Mouse (Mus musculus): ENCODE results near the gene Krt222. TPM values are rescaled to one million over a fixed set of nuclear protein-coding genes. Genes with fewer than 3 reads are reported as not detected.

Gene Krt222
- total and polyA plus RNA-seq, 3 experiments: 0.05 TPM; not detected in 2

DNA sequence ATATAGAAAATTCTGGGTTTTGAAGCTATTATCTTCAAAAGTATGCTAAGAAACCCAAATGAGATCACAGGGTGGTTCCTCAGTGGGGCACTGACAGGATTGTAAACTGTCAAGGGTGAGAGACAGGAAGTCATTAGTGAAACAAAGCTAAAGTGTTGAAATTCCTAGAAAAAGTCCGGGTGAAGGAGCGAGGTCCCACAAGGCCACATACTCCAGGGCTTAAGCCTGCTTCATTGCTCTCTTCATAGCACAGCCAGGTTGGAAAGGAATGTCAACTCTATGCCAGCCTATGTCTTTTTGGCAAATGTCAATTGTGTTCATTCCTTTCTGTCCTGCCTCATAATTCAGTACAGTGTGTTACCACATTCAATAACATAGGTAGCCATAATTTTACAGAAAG, 36.4 kb downstream of the Krt222 start:
- no peak for DNase-seq (ENCODE audit: low spot score)
- peaks cover 16% of the 10 kb centered on the region for H3K4me1 ChIP-seq (ENCODE audit: insufficient read depth, low read depth, low read length)
- ATAC-seq (ENCODE audit: extremely low read depth, insufficient number of reproducible peaks, low FRiP score, poor library complexity, severe bottlenecking): no peak
- H3K27me3 ChIP-seq (ENCODE audit: insufficient read depth, low read length): no peaks in the 10 kb centered on the region
- TF ChIP-seq GATA2 (IDR thresholded peaks at IDR 0.05; ENCODE audit: borderline replicate concordance, low read depth, low read length) (no peak), GATA1 (IDR thresholded peaks at IDR 0.05; ENCODE audit: borderline replicate concordance, low read length) (no peak), CTCF (IDR thresholded peaks at IDR 0.05; ENCODE audit: low read depth, low read length) (no peak), POLR2AphosphoS5 (IDR thresholded peaks at IDR 0.05; ENCODE audit: insufficient replicate concordance, low read depth, low read length) (no peak), TAL1 (conservative IDR thresholded peaks at IDR 0.05; ENCODE audit: low read depth, low read length) (no peak)
- H3K36me3 ChIP-seq (replicated peaks): peaks cover 40% of the 10 kb centered on the region
- no peak overlapping the region for H3K4me3 ChIP-seq (ENCODE audit: low read depth, low read length)
- H3K9me3 ChIP-seq (replicated peaks): no peaks in the 10 kb centered on the region

DNA sequence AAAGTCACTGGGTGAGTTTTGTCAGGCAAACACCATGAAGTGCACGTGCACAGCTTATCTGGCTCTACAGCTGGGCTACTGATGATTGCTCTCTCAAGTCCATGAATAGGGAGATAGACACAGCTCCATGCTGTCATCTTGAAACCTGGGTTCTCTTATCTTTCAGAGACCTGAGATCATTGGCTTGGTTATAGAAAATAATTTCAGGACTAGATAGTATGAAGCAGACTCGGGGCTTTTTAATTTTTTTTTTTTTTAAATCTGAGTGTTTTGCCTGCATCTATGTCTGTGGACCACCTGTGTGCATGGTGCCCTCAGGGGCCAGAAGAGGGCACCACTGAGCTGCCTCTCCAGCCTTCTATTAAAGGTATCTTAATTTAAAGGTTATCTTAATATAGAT, 36.9 kb downstream of the Krt222 start:
- Histone ChIP-seq H3K9me3 (replicated peaks) (no peaks in the 10 kb centered on the region), H3K27me3 (ENCODE audit: insufficient read depth, low read length) (no peaks in the 10 kb centered on the region), H3K36me3 (replicated peaks) (peaks cover 35% of the 10 kb centered on the region), H3K4me1 (ENCODE audit: insufficient read depth, low read depth, low read length) (peaks cover 16% of the 10 kb centered on the region), H3K4me3 (ENCODE audit: low read depth, low read length) (no peak overlapping the region)
- peak; percentile 18 for DNase-seq (ENCODE audit: low spot score)
- ATAC-seq (ENCODE audit: extremely low read depth, insufficient number of reproducible peaks, low FRiP score, poor library complexity, severe bottlenecking): peak; percentile 75
- TF ChIP-seq GATA1 (IDR thresholded peaks at IDR 0.05; ENCODE audit: borderline replicate concordance, low read length) (no peak), TAL1 (conservative IDR thresholded peaks at IDR 0.05; ENCODE audit: low read depth, low read length) (peak; percentile 55)

DNA sequence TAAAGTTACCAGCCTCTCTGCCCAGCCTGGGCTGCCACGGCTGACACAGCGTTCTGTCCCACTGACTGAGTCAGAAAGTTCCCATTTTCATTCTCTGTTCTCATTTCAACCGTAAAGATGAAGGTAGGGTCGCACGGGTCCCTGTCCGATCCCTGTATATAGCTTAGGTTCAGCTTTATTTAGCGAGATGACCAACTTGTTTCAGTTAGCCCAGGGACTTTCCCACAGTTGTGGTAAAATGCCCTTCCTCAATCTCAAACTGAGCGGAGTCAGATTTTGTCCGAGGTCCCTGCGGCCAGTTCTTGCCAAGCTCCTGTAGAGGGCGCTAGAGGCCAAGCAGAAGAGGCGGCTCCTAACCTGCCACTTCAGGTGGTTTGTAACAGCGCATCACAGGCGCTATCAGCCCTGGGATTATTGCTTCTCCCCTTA, 54.7 kb downstream of the Krt222 start:
- Histone ChIP-seq H3K36me3 (replicated peaks) (no peaks in the 10 kb centered on the region), H3K4me3 (ENCODE audit: low read depth, low read length) (no peak overlapping the region), H3K27me3 (ENCODE audit: insufficient read depth, low read length) (peaks cover 18% of the 10 kb centered on the region), H3K4me1 (ENCODE audit: insufficient read depth, low read depth, low read length) (no peaks in the 10 kb centered on the region), H3K9me3 (replicated peaks) (no peaks in the 10 kb centered on the region; the same call in 1 of the 2 replicates)
- ATAC-seq (ENCODE audit: extremely low read depth, insufficient number of reproducible peaks, low FRiP score, poor library complexity, severe bottlenecking) (no peak), DNase-seq (ENCODE audit: low spot score) (peak; percentile 13)
- no peak for TF ChIP-seq TAL1 (conservative IDR thresholded peaks at IDR 0.05; ENCODE audit: low read depth, low read length)
- peak; percentile 77 for TF ChIP-seq CTCF (IDR thresholded peaks at IDR 0.05; ENCODE audit: low read depth, low read length)

DNA sequence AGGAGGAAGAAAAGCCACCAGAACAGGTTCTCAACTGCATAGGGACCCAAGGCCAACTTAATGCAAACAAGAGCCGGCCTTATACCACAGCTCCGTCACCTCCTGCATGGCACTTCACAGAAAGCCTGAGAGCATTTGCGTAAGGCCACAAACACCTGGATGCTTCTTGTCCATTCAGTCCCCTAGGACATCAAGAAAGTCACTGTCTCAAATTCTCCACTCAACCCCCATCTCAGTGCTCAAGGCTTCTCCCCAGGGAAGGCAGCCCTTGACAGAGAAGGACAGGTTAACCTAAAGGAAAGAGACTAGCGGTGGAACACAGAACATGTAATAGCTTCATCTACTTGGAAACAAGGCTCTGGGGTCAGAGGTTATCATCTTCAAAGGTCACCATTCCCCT, 56.5 kb downstream of the Krt222 start:
- Histone ChIP-seq H3K36me3 (replicated peaks) (no peaks in the 10 kb centered on the region), H3K9me3 (replicated peaks) (no peaks in the 10 kb centered on the region; the same call in 1 of the 2 replicates), H3K4me1 (ENCODE audit: insufficient read depth, low read depth, low read length) (no peaks in the 10 kb centered on the region), H3K27me3 (ENCODE audit: insufficient read depth, low read length) (peaks cover 15% of the 10 kb centered on the region), H3K4me3 (ENCODE audit: low read depth, low read length) (no peak overlapping the region)
- ATAC-seq (ENCODE audit: extremely low read depth, insufficient number of reproducible peaks, low FRiP score, poor library complexity, severe bottlenecking) (no peak), DNase-seq (ENCODE audit: low spot score) (no peak)
- TF ChIP-seq TAL1 (conservative IDR thresholded peaks at IDR 0.05; ENCODE audit: low read depth, low read length) (no peak), GATA2 (IDR thresholded peaks at IDR 0.05; ENCODE audit: borderline replicate concordance, low read depth, low read length) (no peak), CTCF (IDR thresholded peaks at IDR 0.05; ENCODE audit: low read depth, low read length) (no peak), POLR2AphosphoS5 (IDR thresholded peaks at IDR 0.05; ENCODE audit: insufficient replicate concordance, low read depth, low read length) (no peak), GATA1 (IDR thresholded peaks at IDR 0.05; ENCODE audit: borderline replicate concordance, low read length) (no peak)

DNA sequence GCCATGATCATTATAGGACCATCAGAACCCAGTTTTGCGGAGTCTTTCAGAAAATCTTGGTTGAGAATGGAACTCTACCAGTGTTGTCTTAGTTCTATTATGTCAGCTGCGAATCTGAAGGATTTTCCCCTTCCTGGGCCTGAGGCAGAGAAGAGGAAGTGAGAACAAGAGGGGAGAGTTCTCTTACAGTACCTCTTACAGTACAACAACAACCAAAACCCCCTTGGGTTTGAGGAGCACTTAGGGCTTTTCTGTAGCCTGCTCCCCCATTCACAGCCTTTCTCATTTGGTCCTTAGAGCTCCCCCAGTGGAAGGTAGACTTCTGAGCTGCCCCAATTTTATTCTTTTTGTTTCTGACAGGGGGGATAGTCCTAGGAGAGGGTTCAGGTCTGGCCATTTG, 57.0 kb downstream of the Krt222 start:
- no peak overlapping the region for H3K4me3 ChIP-seq (ENCODE audit: low read depth, low read length)
- H3K36me3 ChIP-seq (replicated peaks): no peaks in the 10 kb centered on the region
- H3K9me3 ChIP-seq (replicated peaks): no peaks in the 10 kb centered on the region
- TF ChIP-seq POLR2AphosphoS5 (IDR thresholded peaks at IDR 0.05; ENCODE audit: insufficient replicate concordance, low read depth, low read length): no peak
- TF ChIP-seq CTCF (IDR thresholded peaks at IDR 0.05; ENCODE audit: low read depth, low read length): no peak
- TF ChIP-seq GATA1 (IDR thresholded peaks at IDR 0.05; ENCODE audit: borderline replicate concordance, low read length): no peak
- no peak for TF ChIP-seq GATA2 (IDR thresholded peaks at IDR 0.05; ENCODE audit: borderline replicate concordance, low read depth, low read length)
- no peak for TF ChIP-seq TAL1 (conservative IDR thresholded peaks at IDR 0.05; ENCODE audit: low read depth, low read length)
- H3K27me3 ChIP-seq (ENCODE audit: insufficient read depth, low read length): peaks cover 12% of the 10 kb centered on the region
- DNase-seq (ENCODE audit: low spot score) (no peak), ATAC-seq (ENCODE audit: extremely low read depth, insufficient number of reproducible peaks, low FRiP score, poor library complexity, severe bottlenecking) (no peak)
- H3K4me1 ChIP-seq (ENCODE audit: insufficient read depth, low read depth, low read length): no peaks in the 10 kb centered on the region

Other genes starting within 250 kb of the Krt222 start
- gene Top2a, start 219.9 kb downstream of the Krt222 start, total RNA-seq (2014; fragmentation: Nextera tagmentation): 426 and 497 TPM in 2 replicates
- 717 and 752 TPM in 2 replicates for gene Top2a, start 219.9 kb downstream of the Krt222 start, total RNA-seq (2017)
- 29.0 and 89.9 TPM in 2 replicates for gene Top2a, start 219.9 kb downstream of the Krt222 start, polyA plus RNA-seq (2012)
- gene Igfbp4, start 202.8 kb downstream of the Krt222 start, total RNA-seq (2014; fragmentation: Nextera tagmentation): not detected in 2 replicates
- gene Igfbp4, start 202.8 kb downstream of the Krt222 start, total RNA-seq (2017): 0.98 and 1.3 TPM in 2 replicates
- 2.2 and 3.6 TPM in 2 replicates for gene Igfbp4, start 202.8 kb downstream of the Krt222 start, polyA plus RNA-seq (2012)
- not detected in 2 replicates for gene Tns4, start 154.8 kb downstream of the Krt222 start, total RNA-seq (2014; fragmentation: Nextera tagmentation)
- 1.4 TPM in 2 replicates for gene Tns4, start 154.8 kb downstream of the Krt222 start, total RNA-seq (2017)
- 0.02 and 0.22 TPM in 2 replicates for gene Tns4, start 154.8 kb downstream of the Krt222 start, polyA plus RNA-seq (2012)
- not detected in 2 replicates for gene Ccr7, start 89.0 kb downstream of the Krt222 start, total RNA-seq (2014; fragmentation: Nextera tagmentation)
- gene Ccr7, start 89.0 kb downstream of the Krt222 start, total RNA-seq (2017): 0.11 TPM in 1 of 2 replicates, not detected in the other
- gene Ccr7, start 89.0 kb downstream of the Krt222 start, polyA plus RNA-seq (2012): not detected in 2 replicates
- 168 and 175 TPM in 2 replicates for gene Smarce1, start 13.1 kb downstream of the Krt222 start, total RNA-seq (2014; fragmentation: Nextera tagmentation)
- 144 and 160 TPM in 2 replicates for gene Smarce1, start 13.1 kb downstream of the Krt222 start, total RNA-seq (2017)
- gene Smarce1, start 13.1 kb downstream of the Krt222 start, polyA plus RNA-seq (2012): 373 and 391 TPM in 2 replicates
- not detected in 2 replicates for gene Krt24, start 41.2 kb upstream of the Krt222 start, total RNA-seq (2014; fragmentation: Nextera tagmentation)
- not detected in 2 replicates for gene Krt24, start 41.2 kb upstream of the Krt222 start, total RNA-seq (2017)
- gene Krt24, start 41.2 kb upstream of the Krt222 start, polyA plus RNA-seq (2012): not detected in 2 replicates
- gene Krt25, start 78.9 kb upstream of the Krt222 start, total RNA-seq (2014; fragmentation: Nextera tagmentation): not detected in 2 replicates
- gene Krt25, start 78.9 kb upstream of the Krt222 start, total RNA-seq (2017): not detected in 2 replicates
- not detected in 2 replicates for gene Krt25, start 78.9 kb upstream of the Krt222 start, polyA plus RNA-seq (2012)
- gene Krt26, start 93.9 kb upstream of the Krt222 start, total RNA-seq (2014; fragmentation: Nextera tagmentation): not detected in 2 replicates
- gene Krt26, start 93.9 kb upstream of the Krt222 start, total RNA-seq (2017): 0.06 and 0.11 TPM in 2 replicates
- not detected in 2 replicates for gene Krt26, start 93.9 kb upstream of the Krt222 start, polyA plus RNA-seq (2012)
- not detected in 2 replicates for gene Krt27, start 107.0 kb upstream of the Krt222 start, total RNA-seq (2014; fragmentation: Nextera tagmentation)
- not detected in 2 replicates for gene Krt27, start 107.0 kb upstream of the Krt222 start, total RNA-seq (2017)
- gene Krt27, start 107.0 kb upstream of the Krt222 start, polyA plus RNA-seq (2012): not detected in 2 replicates
- gene Krt28, start 130.8 kb upstream of the Krt222 start, total RNA-seq (2014; fragmentation: Nextera tagmentation): not detected in 2 replicates
- 0.11 TPM in 1 of 2 replicates, not detected in the other for gene Krt28, start 130.8 kb upstream of the Krt222 start, total RNA-seq (2017)
- gene Krt28, start 130.8 kb upstream of the Krt222 start, polyA plus RNA-seq (2012): not detected in 2 replicates
- 5.6 and 8.6 TPM in 2 replicates for gene Krt10, start 145.3 kb upstream of the Krt222 start, total RNA-seq (2014; fragmentation: Nextera tagmentation)
- gene Krt10, start 145.3 kb upstream of the Krt222 start, total RNA-seq (2017): 1.7 and 2.0 TPM in 2 replicates
- 8.5 and 12.5 TPM in 2 replicates for gene Krt10, start 145.3 kb upstream of the Krt222 start, polyA plus RNA-seq (2012)
- not detected in 2 replicates for gene Krt12, start 178.2 kb upstream of the Krt222 start, total RNA-seq (2014; fragmentation: Nextera tagmentation)
- gene Krt12, start 178.2 kb upstream of the Krt222 start, total RNA-seq (2017): 0.06 TPM in 1 of 2 replicates, not detected in the other
- gene Krt12, start 178.2 kb upstream of the Krt222 start, polyA plus RNA-seq (2012): not detected in 2 replicates
- not detected in 2 replicates for gene Krt20, start 194.1 kb upstream of the Krt222 start, total RNA-seq (2014; fragmentation: Nextera tagmentation)
- not detected in 2 replicates for gene Krt20, start 194.1 kb upstream of the Krt222 start, total RNA-seq (2017)
- gene Krt20, start 194.1 kb upstream of the Krt222 start, polyA plus RNA-seq (2012): not detected in 2 replicates
- not detected in 2 replicates for gene Krt23, start 249.1 kb upstream of the Krt222 start, total RNA-seq (2014; fragmentation: Nextera tagmentation)
- gene Krt23, start 249.1 kb upstream of the Krt222 start, total RNA-seq (2017): not detected in 2 replicates
- not detected in 2 replicates for gene Krt23, start 249.1 kb upstream of the Krt222 start, polyA plus RNA-seq (2012)

Measured in G1E (cell line).